Mouse (Mus musculus): Measurements from ENCODE around the gene Ushbp1. TPM values are rescaled to one million over a fixed set of nuclear protein-coding genes. Genes with fewer than 3 reads are reported as not detected.
"Not testable (repeated sequence)": the region's sequence is repeated elsewhere in the genome, so short reads cannot be mapped to it uniquely, and the experiment has no call there.

Ushbp1 gene
- polyA plus RNA-seq (2014; fragmentation: Nextera tagmentation; extraction: Ambion mirVana) = 10.8 TPM in 2 replicates

- no peaks in the 10 kb centered on the region for H3K27me3 ChIP-seq (ENCODE audit: control insufficient read depth, insufficient read depth, low read length)
- peak within 1 kb of the TSS; percentile 65 to 86 for H3K27ac ChIP-seq (replicated peaks in 1 of 2; ENCODE audit: control insufficient read depth in 1 of 2, insufficient read depth in 1 of 2, low read depth in 2 of 2, low read length in 2 of 2)
- no peak for ATAC-seq (ENCODE audit: insufficient number of reproducible peaks, insufficient read depth, low FRiP score, low read depth)
- peak within 1 kb of the TSS; percentile 46; the same call in 1 of the 2 replicates for H3K9ac ChIP-seq (ENCODE audit: low read length)
- H3K9me3 ChIP-seq (ENCODE audit: control insufficient read depth, low read length) = no peaks in the 10 kb centered on the region
- peaks cover 10 to 12% of the 10 kb centered on the region in 2 experiments for H3K4me1 ChIP-seq (ENCODE audit: control insufficient read depth in 2 of 2, insufficient read depth in 2 of 2, low read length in 2 of 2)
- H3K4me2 ChIP-seq (ENCODE audit: low read length) = peak within 1 kb of the TSS; percentile 87
- peaks cover 27% of the 10 kb centered on the region for H3K36me3 ChIP-seq (ENCODE audit: control insufficient read depth, insufficient read depth, low read length)
- peak within 1 kb of the TSS; percentile 25 to 89 for H3K4me3 ChIP-seq (ENCODE audit: control insufficient read depth in 1 of 2, insufficient read depth in 1 of 2, low read depth in 1 of 2, low read length in 2 of 2)
- WGBS = 65% methylated on average over 9 of the region's 9 CpGs
Observed at GRCm38 (mm10) chr8:71395629-71396028, at the start of gene Ushbp1. Gene Ushbp1, minus strand, starts transcription at chr8:71395802.

- Histone ChIP-seq H3K36me3 (ENCODE audit: control insufficient read depth, insufficient read depth, low read length) (no peaks in the 10 kb centered on the region), H3K4me1 (ENCODE audit: control insufficient read depth in 2 of 2, insufficient read depth in 2 of 2, low read length in 2 of 2) (no peaks in the 10 kb centered on the region), H3K27ac (replicated peaks in 1 of 2; ENCODE audit: control insufficient read depth in 1 of 2, insufficient read depth in 1 of 2, low read depth in 2 of 2, low read length in 2 of 2) (no peak overlapping the region), H3K4me2 (ENCODE audit: low read length) (no peak overlapping the region), H3K27me3 (ENCODE audit: control insufficient read depth, insufficient read depth, low read length) (0 out of 2 replicates have a peak, but pooled peaks cover 2% of the 10 kb centered on the region), H3K9me3 (ENCODE audit: control insufficient read depth, low read length) (no peaks in the 10 kb centered on the region), H3K9ac (ENCODE audit: low read length) (no peak overlapping the region), H3K4me3 (ENCODE audit: control insufficient read depth in 1 of 2, insufficient read depth in 1 of 2, low read depth in 1 of 2, low read length in 2 of 2) (no peak overlapping the region)
- WGBS = 73% methylated on average over 7 of the region's 7 CpGs
- no peak for ATAC-seq (ENCODE audit: insufficient number of reproducible peaks, insufficient read depth, low FRiP score, low read depth)
Observed at GRCm38 (mm10) chr8:71445096-71445495, 49.5 kb upstream of the Ushbp1 start.

- Histone ChIP-seq H3K27ac (replicated peaks in 1 of 2; ENCODE audit: control insufficient read depth in 1 of 2, insufficient read depth in 1 of 2, low read depth in 2 of 2, low read length in 2 of 2) (no peak overlapping the region), H3K36me3 (ENCODE audit: control insufficient read depth, insufficient read depth, low read length) (no peaks in the 10 kb centered on the region), H3K4me2 (ENCODE audit: low read length) (no peak overlapping the region), H3K9ac (ENCODE audit: low read length) (no peak overlapping the region), H3K9me3 (ENCODE audit: control insufficient read depth, low read length) (no peaks in the 10 kb centered on the region), H3K4me3 (ENCODE audit: control insufficient read depth in 1 of 2, insufficient read depth in 1 of 2, low read depth in 1 of 2, low read length in 2 of 2) (no peak overlapping the region), H3K27me3 (ENCODE audit: control insufficient read depth, insufficient read depth, low read length) (0 out of 2 replicates have a peak, but pooled peaks cover 2% of the 10 kb centered on the region), H3K4me1 (ENCODE audit: control insufficient read depth in 2 of 2, insufficient read depth in 2 of 2, low read length in 2 of 2) (no peaks in the 10 kb centered on the region)
- WGBS = 0% methylated on average over 7 of the region's 7 CpGs
- no peak for ATAC-seq (ENCODE audit: insufficient number of reproducible peaks, insufficient read depth, low FRiP score, low read depth)
Observed at GRCm38 (mm10) chr8:71441404-71441803, 45.8 kb upstream of the Ushbp1 start.

GRCm38 (mm10) chr8:71437041-71437440 lies 41.4 kb upstream of the Ushbp1 start:
- no peaks in the 10 kb centered on the region for H3K4me1 ChIP-seq (ENCODE audit: control insufficient read depth in 2 of 2, insufficient read depth in 2 of 2, low read length in 2 of 2)
- no peak overlapping the region for H3K4me3 ChIP-seq (ENCODE audit: control insufficient read depth in 1 of 2, insufficient read depth in 1 of 2, low read depth in 1 of 2, low read length in 2 of 2)
- H3K4me2 ChIP-seq (ENCODE audit: low read length) = no peak overlapping the region
- no peak overlapping the region for H3K9ac ChIP-seq (ENCODE audit: low read length)
- H3K36me3 ChIP-seq (ENCODE audit: control insufficient read depth, insufficient read depth, low read length) = no peaks in the 10 kb centered on the region
- 0 out of 2 replicates have a peak, but pooled peaks cover 2% of the 10 kb centered on the region for H3K9me3 ChIP-seq (ENCODE audit: control insufficient read depth, low read length)
- no peak overlapping the region for H3K27ac ChIP-seq (replicated peaks in 1 of 2; ENCODE audit: control insufficient read depth in 1 of 2, insufficient read depth in 1 of 2, low read depth in 2 of 2, low read length in 2 of 2)
- ATAC-seq (ENCODE audit: insufficient number of reproducible peaks, insufficient read depth, low FRiP score, low read depth) = no peak
- WGBS = 48% methylated on average over 3 of the region's 3 CpGs
- H3K27me3 ChIP-seq (ENCODE audit: control insufficient read depth, insufficient read depth, low read length) = no peaks in the 10 kb centered on the region

GRCm38 (mm10) chr8:71432935-71433334 lies 37.3 kb upstream of the Ushbp1 start:
- H3K4me2 ChIP-seq (ENCODE audit: low read length); H3K27ac ChIP-seq (replicated peaks in 1 of 2; ENCODE audit: control insufficient read depth in 1 of 2, insufficient read depth in 1 of 2, low read depth in 2 of 2, low read length in 2 of 2); H3K4me3 ChIP-seq (ENCODE audit: control insufficient read depth in 1 of 2, insufficient read depth in 1 of 2, low read depth in 1 of 2, low read length in 2 of 2); H3K9me3 ChIP-seq (ENCODE audit: control insufficient read depth, low read length); H3K9ac ChIP-seq (ENCODE audit: low read length); H3K4me1 ChIP-seq (ENCODE audit: control insufficient read depth in 2 of 2, insufficient read depth in 2 of 2, low read length in 2 of 2); H3K36me3 ChIP-seq (ENCODE audit: control insufficient read depth, insufficient read depth, low read length); ATAC-seq (ENCODE audit: insufficient number of reproducible peaks, insufficient read depth, low FRiP score, low read depth); H3K27me3 ChIP-seq (ENCODE audit: control insufficient read depth, insufficient read depth, low read length): not testable (repeated sequence)
- 76% methylated on average over 1 of the region's 1 CpGs for WGBS

- no peak overlapping the region for H3K9ac ChIP-seq (ENCODE audit: low read length)
- no peak overlapping the region for H3K4me3 ChIP-seq (ENCODE audit: control insufficient read depth in 1 of 2, insufficient read depth in 1 of 2, low read depth in 1 of 2, low read length in 2 of 2)
- no peak for ATAC-seq (ENCODE audit: insufficient number of reproducible peaks, insufficient read depth, low FRiP score, low read depth)
- H3K27ac ChIP-seq (replicated peaks in 1 of 2; ENCODE audit: control insufficient read depth in 1 of 2, insufficient read depth in 1 of 2, low read depth in 2 of 2, low read length in 2 of 2) = no peak overlapping the region
- H3K4me2 ChIP-seq (ENCODE audit: low read length) = no peak overlapping the region
- H3K36me3 ChIP-seq (ENCODE audit: control insufficient read depth, insufficient read depth, low read length) = no peaks in the 10 kb centered on the region
- no peaks in the 10 kb centered on the region; the same call in 1 of the 2 replicates for H3K27me3 ChIP-seq (ENCODE audit: control insufficient read depth, insufficient read depth, low read length)
- H3K4me1 ChIP-seq (ENCODE audit: control insufficient read depth in 2 of 2, insufficient read depth in 2 of 2, low read length in 2 of 2) = no peaks in the 10 kb centered on the region
- H3K9me3 ChIP-seq (ENCODE audit: control insufficient read depth, low read length) = 0 out of 2 replicates have a peak, but pooled peaks cover 3% of the 10 kb centered on the region
Observed at GRCm38 (mm10) chr8:71422121-71422520, 26.5 kb upstream of the Ushbp1 start.

GRCm38 (mm10) chr8:71411535-71412273 lies 16.1 kb upstream of the Ushbp1 start:
- Histone ChIP-seq H3K27me3 (ENCODE audit: control insufficient read depth, insufficient read depth, low read length) (no peaks in the 10 kb centered on the region), H3K4me2 (ENCODE audit: low read length) (no peak overlapping the region), H3K4me1 (ENCODE audit: control insufficient read depth in 2 of 2, insufficient read depth in 2 of 2, low read length in 2 of 2) (peaks cover 2 to 7% of the 10 kb centered on the region in 2 experiments; a peak in 3 of 4 replicates), H3K27ac (replicated peaks in 1 of 2; ENCODE audit: control insufficient read depth in 1 of 2, insufficient read depth in 1 of 2, low read depth in 2 of 2, low read length in 2 of 2) (no peak overlapping the region), H3K4me3 (ENCODE audit: control insufficient read depth in 1 of 2, insufficient read depth in 1 of 2, low read depth in 1 of 2, low read length in 2 of 2) (no peak overlapping the region), H3K9me3 (ENCODE audit: control insufficient read depth, low read length) (no peaks in the 10 kb centered on the region), H3K9ac (ENCODE audit: low read length) (no peak overlapping the region), H3K36me3 (ENCODE audit: control insufficient read depth, insufficient read depth, low read length) (peaks cover 20% of the 10 kb centered on the region)
- WGBS = 52% methylated on average over 11 of the region's 11 CpGs
- no peak for ATAC-seq (ENCODE audit: insufficient number of reproducible peaks, insufficient read depth, low FRiP score, low read depth)

Measured in heart, embryonic 14.5 days (tissue).